Comparison of ENCODE assay signal across 8 mouse cellular contexts in genomic region chr2:167605178-167605794, GRCm38 (mm10). TPM values are rescaled to one million over a fixed set of nuclear protein-coding genes. Genes with fewer than 3 reads are reported as not detected.
DNase-seq lines count a peak whose midpoint lies in the region; ATAC-seq and TF ChIP-seq lines count a peak whose summit lies in the region.

No protein-coding gene starts in this region.

- intact Hi-C loops in gastrocnemius, postnatal 14 days (cut with DNase I; ENCODE audit: low total_unique reads): loop anchor here (2.0 kb wide), 1 partner anchor 68 kb away; no protein-coding TSS in a partner anchor

- TF ChIP-seq CTCF in cortical plate, adult 2 months (IDR thresholded peaks at IDR 0.05; ENCODE audit: extremely low read depth, insufficient read depth, low read length): peak; percentile 95

- no peak overlapping the region for H3K27ac ChIP-seq in cortical plate, adult 2 months (ENCODE audit: insufficient read depth, low read length)

- peak; percentile 49 for ATAC-seq in activated CD4-positive, CD25-positive, alpha-beta regulatory T cell, adult 4 months
- ATAC-seq in inflammation-experienced regulatory T-cells, adult 6 months: peak; percentile 60
- peak; percentile 81 for ATAC-seq in megakaryocyte-erythroid progenitor cell, adult 5-6 weeks (replicated peaks; ENCODE audit: low FRiP score, low TSS enrichment, poor library complexity, severe bottlenecking)

- peak; percentile 92 for DNase-seq in gastrocnemius, postnatal 14 days
- DNase-seq in left cerebral cortex, adult 9 months (ENCODE audit: low spot score in 2 of 2): peak; percentile 54 to 92
- DNase-seq in right cerebral cortex, postnatal 25 days: peak; percentile 78
- DNase-seq in urinary bladder, postnatal 36 days (ENCODE audit: low spot score in 2 of 2): peak; percentile 86 to 89

- H3K4me1 ChIP-seq in cortical plate, adult 2 months (ENCODE audit: control insufficient read depth, insufficient read depth, low read length): no peaks in the 10 kb centered on the region

- no peak for TF ChIP-seq POLR2A in cortical plate, adult 2 months (IDR thresholded peaks at IDR 0.05; ENCODE audit: extremely low read depth, insufficient read depth, low read length)

- H3K4me3 ChIP-seq in cortical plate, adult 2 months (ENCODE audit: insufficient read depth, low read length): no peak overlapping the region

RNA-seq across cellular contexts. Expression of gene Ube2v1, which starts 26.6 kb away (rescaled TPM):
- polyA plus RNA-seq in activated CD4-positive, CD25-positive, alpha-beta regulatory T cell, adult 4 months (2017; shearing (Covaris generic)): 100 to 1,000 TPM; 308 to 398 TPM
- 251 and 267 TPM in 2 replicates for polyA plus RNA-seq in cortical plate, adult 2 months (2012; rRNA removed)
- total RNA-seq in gastrocnemius, postnatal 14 days (2021): 100 to 1,000 TPM; 158 to 180 TPM
- 100 to 1,000 TPM; 370 to 426 (median 380) TPM for polyA plus RNA-seq in inflammation-experienced regulatory T-cells, adult 6 months (2017; shearing (Covaris generic))
- 194 and 207 TPM in 2 replicates for total RNA-seq in megakaryocyte-erythroid progenitor cell, adult 5-6 weeks (2014; fragmentation: Nextera tagmentation)
- total RNA-seq in megakaryocyte-erythroid progenitor cell, adult 5-6 weeks (2017): 46.6 and 78.6 TPM in 2 replicates

RNA-seq across cellular contexts. Expression of gene Gm20431, which starts 56.0 kb away (rescaled TPM):
- polyA plus RNA-seq in activated CD4-positive, CD25-positive, alpha-beta regulatory T cell, adult 4 months (2017; shearing (Covaris generic)): not detected
- 0.93 TPM in 1 of 2 replicates, not detected in the other for polyA plus RNA-seq in cortical plate, adult 2 months (2012; rRNA removed)
- total RNA-seq in gastrocnemius, postnatal 14 days (2021): 10 to 100 TPM; 10.3 to 12.3 TPM
- not detected for polyA plus RNA-seq in inflammation-experienced regulatory T-cells, adult 6 months (2017; shearing (Covaris generic))
- 16.1 TPM in 1 of 2 replicates, not detected in the other for total RNA-seq in megakaryocyte-erythroid progenitor cell, adult 5-6 weeks (2014; fragmentation: Nextera tagmentation)
- total RNA-seq in megakaryocyte-erythroid progenitor cell, adult 5-6 weeks (2017): not detected in 2 replicates
